24 mouse cellular contexts compared by ENCODE assay signal in the genomic region with DNA sequence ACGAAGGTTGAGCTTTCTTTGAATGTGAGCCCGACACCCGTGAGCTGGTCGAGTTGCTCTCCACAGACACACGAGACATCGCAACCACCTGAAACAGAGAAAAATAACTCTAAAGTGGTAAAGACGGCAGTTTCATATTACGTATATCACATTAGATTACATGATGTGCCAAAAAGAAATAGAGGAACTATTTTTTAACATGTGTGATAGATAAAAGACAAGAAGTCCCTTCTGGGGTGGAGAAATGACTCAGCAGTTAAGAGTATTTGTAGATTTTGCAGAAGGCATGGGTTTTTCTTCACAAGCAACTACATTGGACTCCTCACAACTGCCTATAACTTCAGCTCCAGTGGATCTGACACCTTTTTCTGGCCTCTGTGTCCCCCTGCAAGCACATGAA.
A peak's percentile ranks its signal among the peaks of the same experiment; 100 is the strongest.
DNase-seq lines count a peak whose midpoint lies in the region; ATAC-seq and TF ChIP-seq lines count a peak whose summit lies in the region.
"Had no signal": no experiment of that assay in that cellular context is flagged by ENCODE, and none has a peak within 500 bp of the region (broad histone marks: within the 10 kb centered on the region; RNA-seq: fewer than 3 reads in every experiment).

No protein-coding gene starts in this region.

- no peaks in the 10 kb centered on the region for H3K79me2 ChIP-seq in CH12.LX (replicated peaks; ENCODE audit: control insufficient read depth, extremely low read depth, insufficient read depth, poor library complexity, severe bottlenecking)

- no peak for TF ChIP-seq EP300 in CH12.LX (IDR thresholded peaks at IDR 0.05; ENCODE audit: low read length)

- H3K9ac ChIP-seq in CH12.LX (ENCODE audit: insufficient read depth, low read depth) = no peak overlapping the region
- H3K9ac ChIP-seq in kidney, embryonic 14.5 days (ENCODE audit: low read depth, low read length) = no peak overlapping the region
- H3K9ac ChIP-seq: embryonic facial prominence, embryonic 13.5 days; embryonic facial prominence, embryonic 15.5 days; forebrain, embryonic 13.5 days; forebrain, embryonic 15.5 days; forebrain, postnatal 0 days had no signal

- H3K36me3 ChIP-seq in CH12.LX (replicated peaks in 1 of 2; ENCODE audit: control insufficient read depth in 1 of 2, insufficient read depth in 1 of 2, low read length in 1 of 2) = no peaks in the 10 kb centered on the region
- H3K36me3 ChIP-seq in kidney, embryonic 14.5 days (ENCODE audit: control insufficient read depth, insufficient read depth, low read length) = no peaks in the 10 kb centered on the region
- H3K36me3 ChIP-seq: embryonic facial prominence, embryonic 13.5 days; embryonic facial prominence, embryonic 15.5 days; forebrain, embryonic 15.5 days had no signal

- no peak for TF ChIP-seq POLR2A in CH12.LX (IDR thresholded peaks at IDR 0.05; ENCODE audit: low read depth, low read length)

- in situ Hi-C loops in CH12.LX (cut with MboI; ENCODE audit: low pct_ligation_motif_present, low pct_unique_long_range_greater_than_20kb, low sequenced_read_pairs) = no loop called here

- H3K27me3 ChIP-seq in CH12.LX (replicated peaks) = no peaks in the 10 kb centered on the region
- no peaks in the 10 kb centered on the region for H3K27me3 ChIP-seq in kidney, embryonic 14.5 days (ENCODE audit: control insufficient read depth, insufficient read depth, low read length)
- H3K27me3 ChIP-seq: embryonic facial prominence, embryonic 13.5 days; embryonic facial prominence, embryonic 15.5 days; forebrain, embryonic 15.5 days had no signal

- H3K4me3 ChIP-seq in CH12.LX (replicated peaks in 1 of 3; ENCODE audit: low read depth in 2 of 3, low read length in 2 of 3, poor library complexity in 1 of 3) = no peak overlapping the region
- no peak overlapping the region for H3K4me3 ChIP-seq in kidney, embryonic 14.5 days (ENCODE audit: low read length)
- H3K4me3 ChIP-seq: embryonic facial prominence, embryonic 13.5 days; embryonic facial prominence, embryonic 15.5 days; erythroblast, embryonic 14.5 days; forebrain, embryonic 13.5 days; forebrain, embryonic 15.5 days had no signal

- TF ChIP-seq RAD21 in CH12.LX (IDR thresholded peaks at IDR 0.05; ENCODE audit: low read depth, low read length) = no peak

- no peak for ATAC-seq in kidney, embryonic 14.5 days (ENCODE audit: low FRiP score, low TSS enrichment)
- ATAC-seq in erythroid progenitor cell, adult 5-6 weeks (replicated peaks; ENCODE audit: low FRiP score, poor library complexity, severe bottlenecking) = no peak
- ATAC-seq: CD4-positive, CD25-positive, alpha-beta regulatory T cell, adult 4 months; forebrain, embryonic 13.5 days; forebrain, embryonic 15.5 days; forebrain, postnatal 0 days had no signal

- H3K27ac ChIP-seq in CH12.LX (ENCODE audit: insufficient read depth, low read depth) = no peak overlapping the region
- no peak overlapping the region for H3K27ac ChIP-seq in kidney, embryonic 14.5 days (ENCODE audit: low read depth, low read length)
- H3K27ac ChIP-seq: embryonic facial prominence, embryonic 13.5 days; embryonic facial prominence, embryonic 15.5 days; forebrain, embryonic 13.5 days; forebrain, embryonic 15.5 days had no signal

- dilution Hi-C loops in CH12.LX (cut with MboI; ENCODE audit: extremely low pct_ligation_motif_present, extremely low pct_unique_long_range_greater_than_20kb, low sequenced_read_pairs) = no loop called here

- H3K4me1 ChIP-seq in CH12.LX (ENCODE audit: control insufficient read depth in 1 of 2, insufficient read depth in 2 of 2) = peaks cover 0 to 18% of the 10 kb centered on the region in 2 experiments; a peak in 2 of 4 replicates
- H3K4me1 ChIP-seq in kidney, embryonic 14.5 days (ENCODE audit: control insufficient read depth, insufficient read depth, low read length) = no peaks in the 10 kb centered on the region
- H3K4me1 ChIP-seq: embryonic facial prominence, embryonic 15.5 days had no signal

- TF ChIP-seq CTCF in CH12.LX (conservative IDR thresholded peaks at IDR 0.05 in 1 of 2, IDR thresholded peaks at IDR 0.05 in 1 of 2; ENCODE audit: low read depth in 2 of 2, low read length in 2 of 2) = no peak

- peaks cover 6% of the 10 kb centered on the region for H3K9me3 ChIP-seq in CH12.LX (replicated peaks; ENCODE audit: low read length)
- H3K9me3 ChIP-seq in kidney, embryonic 14.5 days (ENCODE audit: control insufficient read depth, low read length) = peaks cover 6% of the 10 kb centered on the region; the same call in 1 of the 2 replicates
- H3K9me3 ChIP-seq: embryonic facial prominence, embryonic 13.5 days; embryonic facial prominence, embryonic 15.5 days; forebrain, embryonic 15.5 days had no signal

- peak; percentile 12 for DNase-seq in heart, adult 11 months
- DNase-seq in heart, adult 18-20 months = no peak
- DNase-seq in CH12.LX (ENCODE audit: extremely low read depth) (peak; percentile 8), MEL-GATA-1-ER (ENCODE audit: extremely low read depth, low read depth) (peak; percentile 92)
- DNase-seq: adrenal gland, adult 2 months; adrenal gland, postnatal 10 days; adrenal gland, postnatal 25 days; B cell, adult 2 months; cerebellum, adult 11 months; cerebellum, adult 18-20 months; cerebellum, adult 8-10 months; cerebellum, adult 9-11 months; cerebellum, postnatal 14 days; cerebellum, postnatal 36 days; embryo, embryonic 11 days; forebrain, postnatal 0 days had no signal

- no peak overlapping the region for H3K4me2 ChIP-seq in CH12.LX (ENCODE audit: insufficient read depth, low read depth, poor library complexity, severe bottlenecking)
- no peak overlapping the region for H3K4me2 ChIP-seq in kidney, embryonic 14.5 days (replicated peaks; ENCODE audit: low read depth, low read length)
- H3K4me2 ChIP-seq: embryonic facial prominence, embryonic 13.5 days; embryonic facial prominence, embryonic 15.5 days; forebrain, embryonic 13.5 days; forebrain, embryonic 15.5 days had no signal

- 85% methylated on average over 8 of the region's 8 CpGs for WGBS in kidney, embryonic 14.5 days

TF ChIP-seq in CH12.LX, 34 proteins besides CTCF, POLR2A, EP300 and RAD21:
- TF ChIP-seq PAX5 (IDR thresholded peaks at IDR 0.05; ENCODE audit: low read length) (no peak), MAX (IDR thresholded peaks at IDR 0.05; ENCODE audit: low read length) (no peak), CHD1 (IDR thresholded peaks at IDR 0.05; ENCODE audit: low read depth, low read length) (no peak), E2F4 (IDR thresholded peaks at IDR 0.05; ENCODE audit: insufficient replicate concordance, low read depth, low read length) (no peak), ZNF384 (IDR thresholded peaks at IDR 0.05; ENCODE audit: low read depth, low read length) (no peak), JUND (conservative IDR thresholded peaks at IDR 0.05; ENCODE audit: low read depth, low read length) (no peak), SMC3 (IDR thresholded peaks at IDR 0.05; ENCODE audit: low read depth, low read length) (no peak), ELF1 (IDR thresholded peaks at IDR 0.05; ENCODE audit: low read depth, low read length) (no peak), SIN3A (IDR thresholded peaks at IDR 0.05; ENCODE audit: low read length) (no peak), NRF1 (IDR thresholded peaks at IDR 0.05; ENCODE audit: low read depth, low read length) (no peak), TBP (conservative IDR thresholded peaks at IDR 0.05; ENCODE audit: low read depth, low read length) (no peak), MEF2A (IDR thresholded peaks at IDR 0.05; ENCODE audit: borderline replicate concordance, low read depth, low read length) (no peak), ZMIZ1 (IDR thresholded peaks at IDR 0.05; ENCODE audit: low read depth, low read length) (no peak), MYC (IDR thresholded peaks at IDR 0.05; ENCODE audit: low read depth, low read length) (no peak), UBTF (IDR thresholded peaks at IDR 0.05; ENCODE audit: low read depth, low read length) (no peak), TCF12 (IDR thresholded peaks at IDR 0.05; ENCODE audit: low read depth, low read length) (no peak), IRF4 (IDR thresholded peaks at IDR 0.05; ENCODE audit: low read depth, low read length) (no peak)

Comparison
In these comparisons a context has a peak if more than half of its experiments do, and no peak if none do; other contexts are left out.
1. DNase-seq: peak in heart, adult 11 months (single experiment), CH12.LX (single experiment) and MEL-GATA-1-ER (single experiment); none in heart, adult 18-20 months (0 of 2).